In the genomic region with DNA sequence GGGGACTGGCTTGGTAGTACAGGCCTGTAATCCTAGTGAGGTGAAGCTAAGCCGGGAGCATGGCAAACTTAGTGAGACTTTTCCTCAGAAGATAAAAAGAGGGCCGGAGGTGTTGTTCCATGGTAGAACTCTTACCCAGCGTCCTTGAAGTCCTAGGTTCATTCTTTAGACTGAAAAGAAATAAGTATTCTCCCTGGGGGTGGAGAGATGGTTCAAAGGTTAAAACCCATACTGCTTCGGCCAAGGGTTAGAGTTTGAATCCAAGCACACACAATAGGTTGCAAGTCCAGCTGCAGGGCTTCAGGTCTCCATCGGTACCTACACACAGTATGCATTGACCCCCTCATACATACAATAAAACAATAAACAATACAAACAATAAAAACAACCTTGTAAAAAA, we compare ENCODE assay signal across 15 mouse cellular contexts.
"Had no signal": no experiment of that assay in that cellular context is flagged by ENCODE, and none has a peak within 500 bp of the region (broad histone marks: within the 10 kb centered on the region; RNA-seq: fewer than 3 reads in every experiment).

No protein-coding gene starts in this region.

- H3K4me3 ChIP-seq: midbrain, embryonic 10.5 days; midbrain, embryonic 12.5 days; myocyte; neural tube, embryonic 13.5 days; neural tube, embryonic 15.5 days had no signal

- H3K27me3 ChIP-seq: midbrain, embryonic 12.5 days; neural tube, embryonic 13.5 days; neural tube, embryonic 15.5 days had no signal

- H3K4me1 ChIP-seq: midbrain, embryonic 12.5 days; neural tube, embryonic 13.5 days; neural tube, embryonic 15.5 days had no signal

- DNase-seq: lung, adult 18-20 months; lung, embryonic 14.5 days; lung, postnatal 10 days; lung, postnatal 4 days; midbrain, embryonic 14.5 days; retina, postnatal 1 day; right cerebral cortex, postnatal 4 days; thymus, adult 18-20 months; thymus, postnatal 14 days; thymus, postnatal 36 days had no signal

- H3K9me3 ChIP-seq: midbrain, embryonic 12.5 days; neural tube, embryonic 13.5 days; neural tube, embryonic 15.5 days had no signal

- H3K27ac ChIP-seq: midbrain, embryonic 10.5 days; midbrain, embryonic 12.5 days; neural tube, embryonic 13.5 days; neural tube, embryonic 15.5 days had no signal

- H3K36me3 ChIP-seq: midbrain, embryonic 12.5 days; neural tube, embryonic 13.5 days; neural tube, embryonic 15.5 days had no signal
